Mouse (Mus musculus) mesoderm, embryonic 11.5 days (tissue): ENCODE measurements at regions not wholly inside any gene's neighbourhood (a gene's known extent, or its start where the extent isn't known, plus 50 kb on each side); places are given as distances from the start of the nearest gene placed in this dataset.
A peak's percentile ranks its signal among the peaks of the same experiment; 100 is the strongest.

Source experiments
- DNase-seq: peaks from one replicate; pipeline ENCODE4 v3.0.0-alpha.2; 2012; ENCODE audit warnings: low read depth, low spot score

- DNase-seq, result no peak
Measured at GRCm38 (mm10) chr5:68813306-68813705, 528.2 kb downstream of the Kctd8 start.

DNA sequence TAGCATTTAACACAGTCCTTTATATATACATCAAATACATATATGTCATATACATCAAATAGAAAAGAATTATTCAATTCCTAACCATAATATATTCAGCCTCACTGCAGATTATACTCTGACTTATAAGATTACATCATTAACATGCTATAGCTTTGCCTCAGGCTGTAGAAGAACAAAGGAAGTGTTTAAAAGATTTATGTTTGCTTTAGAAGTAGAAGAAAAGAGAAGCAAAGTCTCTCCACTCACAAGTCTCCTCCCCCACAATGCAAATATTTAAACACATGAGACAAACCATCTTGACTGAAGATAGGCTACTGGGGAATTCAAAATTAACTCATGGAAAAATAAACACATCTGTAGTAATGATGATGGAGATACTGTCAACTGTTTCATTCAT is 531.5 kb downstream of the Kctd8 start:
- peak; percentile 9 for DNase-seq
